Mouse (Mus musculus) heart, adult 11 months (tissue): ENCODE data around the gene Cers6.
A peak's percentile ranks its signal among the peaks of the same experiment; 100 is the strongest.

Experiments
- DNase-seq: peaks from one replicate; pipeline ENCODE4 v3.0.0; 2022

The Cers6 gene

DNA sequence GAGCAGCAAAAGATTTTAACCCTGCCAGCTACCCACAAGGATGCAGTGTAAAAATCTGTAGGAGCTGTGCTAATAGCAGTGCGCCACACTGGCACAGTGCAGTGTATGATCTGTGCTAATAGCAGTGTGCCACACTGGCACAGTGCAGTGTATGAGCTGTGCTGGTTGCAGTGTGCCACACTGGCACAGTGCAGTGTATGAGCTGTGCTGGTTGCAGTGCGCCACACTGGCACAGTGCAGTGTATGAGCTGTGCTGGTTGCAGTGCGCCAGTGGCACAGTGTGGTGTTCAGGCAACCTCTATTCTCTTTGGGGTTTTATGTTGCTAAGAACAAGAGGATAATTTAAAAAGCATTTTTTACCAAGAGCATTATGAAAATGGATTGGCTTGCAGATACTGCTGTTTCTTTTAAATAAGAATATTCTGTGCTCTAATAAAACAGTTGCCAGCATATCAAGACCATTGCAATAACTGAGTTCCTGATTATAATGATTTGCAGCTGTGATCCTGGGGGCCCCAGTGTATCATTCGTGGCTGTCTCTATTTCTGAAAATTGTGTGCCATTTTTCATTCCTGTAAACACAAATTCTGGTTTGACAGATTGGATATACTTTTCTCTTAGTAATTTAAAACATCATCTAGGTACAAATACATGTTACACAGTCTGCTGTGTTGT lies 159.5 kb downstream of the Cers6 start:
- no peak for DNase-seq

DNA sequence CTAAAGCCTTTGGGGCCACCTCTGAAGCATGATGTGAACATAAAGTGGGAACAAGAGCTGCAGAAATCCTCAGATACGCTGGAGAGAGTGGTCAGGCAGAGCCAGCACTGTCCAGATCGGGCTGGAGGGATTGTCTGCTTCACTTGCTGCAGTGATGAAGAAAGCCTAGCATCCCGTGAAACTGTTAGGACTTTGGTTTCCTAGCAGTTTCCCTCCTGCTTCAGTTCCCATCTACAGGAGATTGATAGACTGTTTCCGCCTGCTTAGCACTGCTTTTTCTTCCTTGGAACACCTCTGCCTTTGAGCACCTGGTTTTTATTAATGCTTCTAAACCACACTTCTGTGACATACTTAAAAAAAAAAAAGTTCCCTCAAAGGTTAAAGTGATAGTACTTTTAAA lies 160.3 kb downstream of the Cers6 start:
- no peak for DNase-seq

DNA sequence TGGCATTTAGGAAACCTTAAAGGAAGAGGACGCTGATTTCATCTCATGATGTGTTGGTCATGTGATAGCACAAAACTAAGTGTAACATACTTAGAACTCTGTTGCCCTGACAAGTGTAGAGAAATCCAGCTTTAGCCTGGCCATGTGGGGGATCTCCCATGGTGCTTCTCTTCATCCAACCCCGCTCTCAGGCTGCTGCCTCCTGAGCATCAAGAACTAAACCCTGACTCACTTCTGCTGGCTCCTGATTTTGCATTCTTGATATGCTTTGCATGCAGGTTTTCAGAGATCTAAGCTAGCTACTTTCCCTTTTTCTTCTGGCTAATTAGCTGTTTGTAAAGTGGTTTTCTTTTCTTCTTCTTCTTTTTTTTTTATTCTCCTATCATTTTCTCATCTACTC lies 163.6 kb downstream of the Cers6 start:
- DNase-seq: no peak

DNA sequence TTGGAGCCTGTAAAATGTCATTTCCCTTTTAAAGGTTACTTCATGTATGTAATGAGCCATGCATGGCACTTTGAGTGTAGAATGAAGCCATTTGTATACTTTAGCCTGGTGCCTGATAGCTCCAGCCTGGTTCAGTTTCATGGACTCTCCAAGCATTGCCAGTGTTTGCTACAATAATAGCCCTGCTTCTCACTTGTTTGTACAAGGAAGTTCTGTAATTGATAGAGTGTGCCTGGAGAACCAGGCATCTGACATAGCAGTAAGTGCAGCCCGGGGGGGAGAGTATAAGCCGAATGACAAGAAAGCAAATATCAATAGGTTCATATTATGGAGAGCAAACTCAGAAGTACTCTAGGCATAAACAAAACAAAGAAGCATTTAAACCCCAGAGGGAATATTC lies 171.3 kb downstream of the Cers6 start:
- peak; percentile 4 for DNase-seq

DNA sequence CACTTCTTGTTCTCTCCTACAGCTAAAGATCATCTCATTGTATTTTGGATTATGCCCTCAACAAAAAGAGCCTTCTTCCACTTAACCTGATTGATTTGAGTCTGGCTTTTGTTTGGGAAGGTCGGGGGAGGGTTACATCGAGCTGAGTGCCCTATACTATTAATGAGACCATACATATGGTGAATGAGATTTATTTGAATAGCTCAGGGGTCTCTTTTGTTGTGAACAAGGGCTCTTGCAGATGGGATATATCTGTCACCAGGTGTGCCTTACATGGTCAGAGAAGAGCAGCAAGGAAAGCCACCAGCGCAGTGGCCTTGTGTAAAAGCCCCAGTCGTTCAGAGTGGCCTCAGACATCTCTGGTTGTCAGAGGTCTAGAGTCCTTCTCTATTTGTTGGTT lies 174.2 kb downstream of the Cers6 start:
- peak; percentile 11 for DNase-seq

DNA sequence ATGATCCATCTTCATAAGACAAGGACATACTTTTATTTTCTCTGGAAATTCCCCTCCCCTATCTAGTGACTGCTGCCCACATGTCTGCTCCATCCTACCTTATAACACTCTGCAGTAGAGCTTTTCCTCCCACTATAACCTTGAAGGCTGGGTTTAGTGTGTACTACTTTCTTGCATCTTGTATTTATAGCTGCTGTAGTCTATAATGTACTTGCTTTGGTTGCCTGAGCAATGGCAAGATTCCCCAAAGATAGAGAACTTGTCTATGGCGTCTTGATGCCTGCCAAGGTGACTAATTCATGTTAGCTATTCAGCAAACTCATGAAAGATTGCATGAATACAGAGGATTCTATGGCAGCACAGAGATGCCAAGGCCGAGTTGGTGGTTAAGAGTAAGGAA lies 176.1 kb downstream of the Cers6 start:
- DNase-seq: peak; percentile 27

DNA sequence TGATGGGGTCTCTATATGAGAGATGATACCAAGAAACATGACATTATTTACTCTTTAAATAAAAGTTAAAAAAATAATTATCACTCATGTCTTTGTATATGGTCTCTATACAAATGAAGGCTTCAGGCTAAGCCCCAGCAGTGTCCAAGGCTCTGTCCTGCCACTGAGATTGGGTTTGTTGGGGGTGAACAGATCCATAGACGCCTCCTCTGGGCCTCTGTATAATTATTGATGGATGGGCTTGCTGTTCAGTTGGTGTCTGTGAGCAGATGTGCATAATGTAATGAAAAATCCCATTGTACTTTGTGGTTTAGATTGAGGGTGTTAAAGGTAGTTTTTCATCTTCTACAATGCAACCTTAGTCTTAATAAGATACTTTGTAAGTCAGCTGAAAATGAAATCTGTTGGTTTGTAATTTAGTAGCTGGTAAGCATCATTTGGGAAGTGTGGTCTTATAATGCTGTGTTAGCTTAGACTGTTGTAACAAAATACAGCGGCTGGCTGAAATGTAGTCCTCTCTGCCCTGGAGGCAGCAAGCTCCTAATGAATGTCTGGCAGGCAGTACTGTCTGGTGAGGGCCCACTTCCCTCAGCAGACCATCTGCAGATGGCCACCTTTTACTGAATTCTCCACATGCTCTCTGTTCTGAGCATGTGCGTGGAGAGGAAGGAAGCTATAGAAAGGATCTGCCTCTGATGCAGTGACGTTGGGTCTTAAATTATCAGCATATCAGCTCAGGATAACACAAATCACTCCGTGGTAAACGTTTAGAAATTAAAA lies 181.3 kb downstream of the Cers6 start:
- peak; percentile 54 for DNase-seq

DNA sequence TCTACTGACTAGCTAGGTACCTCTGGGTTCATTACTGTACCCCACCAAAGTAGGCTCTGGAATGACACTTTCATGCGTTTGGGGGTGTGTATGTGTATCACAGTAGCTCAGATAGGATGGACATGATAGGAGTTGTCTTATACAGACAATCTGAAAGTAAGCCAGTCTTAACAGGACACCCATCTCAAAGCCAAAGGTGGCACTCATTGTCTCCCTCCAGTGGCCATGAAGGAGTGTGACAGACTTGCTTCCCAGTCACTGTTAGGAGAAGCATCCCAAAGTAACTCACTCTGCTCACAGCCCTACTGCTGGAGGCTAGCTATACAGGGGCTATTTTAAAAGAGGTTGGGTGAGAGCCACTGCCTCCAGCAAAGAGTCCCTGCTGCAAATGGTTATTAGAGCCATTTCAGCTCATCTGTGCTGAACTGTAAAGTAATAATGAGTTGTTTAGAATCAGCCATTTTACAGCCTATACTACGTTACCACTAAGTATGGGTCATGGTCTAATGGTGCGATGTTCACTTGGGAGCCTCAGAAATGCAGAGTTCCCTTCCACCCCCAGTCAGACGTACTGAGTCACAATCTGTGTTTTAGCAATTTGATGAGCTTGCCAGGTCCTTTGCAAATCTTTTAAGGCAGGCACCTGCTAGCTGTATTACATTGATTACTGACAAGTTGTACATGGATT lies 182.3 kb downstream of the Cers6 start:
- peak; percentile 85 for DNase-seq

DNA sequence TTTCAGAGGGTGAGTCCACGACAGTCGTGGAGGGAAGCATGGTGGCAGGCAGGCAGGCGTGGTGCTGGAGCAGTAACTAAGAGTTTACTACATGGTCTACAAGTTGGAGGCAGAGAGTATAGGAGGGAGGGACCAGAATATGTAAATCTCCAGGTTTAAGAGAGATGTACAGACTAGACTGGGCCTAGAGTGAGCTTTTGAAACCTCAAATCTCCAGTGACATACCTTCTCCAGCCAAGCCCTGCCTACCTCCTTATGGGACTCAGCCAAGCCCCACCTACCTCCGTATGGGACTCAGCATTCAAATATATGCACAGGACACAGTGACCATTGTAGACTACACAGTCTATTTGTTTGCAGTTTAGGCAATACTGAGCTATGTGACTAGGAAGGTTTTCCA lies 184.7 kb downstream of the Cers6 start:
- peak; percentile 43 for DNase-seq

DNA sequence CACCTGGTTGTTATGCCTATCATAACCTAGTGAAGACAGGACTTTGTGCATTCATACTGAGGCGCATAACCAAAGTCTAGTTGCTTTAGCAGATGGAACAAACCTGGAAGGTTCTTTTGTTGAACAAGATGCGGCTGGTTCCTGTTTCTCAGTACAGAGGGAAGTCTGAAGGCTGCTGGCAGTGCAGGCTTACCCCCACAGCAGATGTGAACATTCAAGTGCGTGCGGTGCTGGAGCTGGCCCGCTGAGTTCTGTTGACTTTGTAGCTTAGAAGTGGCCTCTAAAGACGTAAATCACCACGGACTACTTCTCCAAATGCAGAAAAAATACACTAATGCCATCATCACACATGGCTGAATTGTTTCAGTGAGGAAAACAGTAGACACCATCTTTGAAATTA lies 186.1 kb downstream of the Cers6 start:
- DNase-seq: peak; percentile 62

DNA sequence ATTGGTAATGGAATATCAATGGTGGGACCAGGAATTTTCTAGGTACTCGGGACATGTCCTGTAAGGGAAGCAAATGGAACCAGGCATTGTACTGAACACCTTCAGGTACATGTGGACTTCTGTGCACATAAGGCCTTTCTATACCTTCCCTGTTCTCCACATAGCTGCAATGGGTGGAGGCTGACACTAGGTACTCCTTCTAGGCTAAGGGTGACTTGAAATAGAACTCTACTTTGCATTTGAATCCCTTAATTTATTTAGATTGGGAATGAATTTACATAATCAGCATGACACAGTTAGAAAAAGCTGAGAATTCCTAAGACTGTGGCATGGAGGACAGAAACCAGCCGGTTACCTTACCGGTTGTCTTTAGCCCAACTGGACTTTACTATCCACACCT lies 186.6 kb downstream of the Cers6 start:
- DNase-seq: peak; percentile 43

DNA sequence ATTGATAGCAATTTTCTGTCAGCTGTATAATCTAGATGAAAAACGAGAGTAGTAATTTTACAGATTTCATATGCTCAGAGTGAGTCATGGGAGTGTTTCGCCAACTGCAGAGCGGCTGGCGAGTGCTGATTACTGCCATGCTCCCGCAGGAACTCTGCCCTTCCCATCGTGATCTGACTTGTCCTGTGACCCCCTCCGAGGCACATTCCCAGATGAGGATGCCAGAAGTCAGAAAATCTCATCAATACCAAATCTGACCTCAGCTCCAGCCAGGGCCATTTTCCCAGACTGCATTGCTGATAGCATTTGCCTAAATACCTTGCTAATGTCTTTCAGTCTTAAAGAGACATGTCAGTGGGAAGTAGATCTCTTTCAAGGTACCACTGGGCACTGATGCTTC lies 187.9 kb downstream of the Cers6 start:
- DNase-seq: peak; percentile 36

DNA sequence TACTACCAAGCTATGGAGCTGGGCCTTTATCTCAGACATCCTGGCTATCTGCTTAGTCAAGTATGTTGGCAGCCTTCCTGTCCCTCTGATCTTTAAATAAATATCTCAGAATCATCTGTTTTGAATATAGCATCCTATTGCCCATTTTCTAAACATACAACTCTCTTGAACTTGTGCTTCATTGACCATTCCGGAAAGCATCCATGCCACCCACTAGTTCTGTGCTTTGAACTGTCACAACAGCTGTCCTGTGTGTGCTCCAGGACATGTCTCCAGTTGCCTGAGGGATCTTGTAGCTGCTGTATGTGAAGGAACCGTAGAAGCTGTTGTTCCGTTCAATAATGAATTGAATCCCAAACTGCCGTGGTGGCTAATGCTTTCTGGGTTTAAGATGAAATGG lies 188.9 kb downstream of the Cers6 start:
- DNase-seq: peak; percentile 55

DNA sequence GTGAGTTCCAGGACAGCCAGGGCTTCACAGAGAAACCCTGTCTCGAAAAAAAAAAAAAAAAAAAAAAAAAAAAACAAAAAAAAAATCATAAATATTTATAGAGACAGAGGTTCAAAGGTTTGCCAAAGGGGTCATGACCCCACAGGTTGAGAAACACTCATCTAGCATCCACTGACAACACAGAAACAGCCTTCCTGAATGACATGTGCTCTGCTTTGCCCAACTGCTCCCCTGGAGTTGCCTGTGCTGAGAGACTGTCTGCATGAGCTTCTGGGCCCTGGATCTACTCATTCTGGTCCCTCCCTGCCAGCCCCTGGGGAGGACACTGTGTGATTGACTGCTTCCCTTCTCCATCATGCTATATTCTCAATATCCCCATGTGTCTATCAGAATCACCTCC lies 190.4 kb downstream of the Cers6 start:
- peak; percentile 79 for DNase-seq

DNA sequence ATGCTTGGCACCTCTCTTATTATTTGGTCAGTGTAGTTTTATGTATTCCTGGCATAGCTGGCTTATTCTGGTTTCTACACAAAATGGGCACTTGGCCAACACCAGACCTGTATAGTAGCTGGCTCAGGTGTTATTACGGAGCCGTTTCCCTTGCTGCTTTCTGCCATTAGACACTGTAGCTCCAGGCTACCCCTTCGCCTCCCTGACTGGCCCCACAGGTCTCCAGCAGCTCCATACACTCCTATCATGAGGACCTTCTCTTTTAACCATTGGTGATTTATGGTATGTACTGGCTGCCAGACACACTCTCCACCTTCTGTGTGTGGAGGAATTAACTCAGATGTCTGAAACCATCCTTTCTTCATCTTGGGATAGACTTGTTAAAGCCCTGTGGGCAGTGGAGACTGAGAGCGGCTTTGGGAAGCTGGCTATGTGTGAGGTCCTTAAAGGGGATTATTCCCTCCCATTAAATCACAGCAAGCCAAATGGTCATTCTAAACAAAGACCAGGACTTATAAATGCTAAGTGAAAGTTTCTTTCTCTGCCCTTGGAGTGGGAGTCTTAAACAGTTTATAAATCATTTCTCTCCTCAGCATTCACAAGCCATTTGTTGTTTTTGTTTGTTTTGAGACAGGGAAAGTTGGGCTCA lies 192.1 kb downstream of the Cers6 start:
- peak; percentile 73 for DNase-seq

DNA sequence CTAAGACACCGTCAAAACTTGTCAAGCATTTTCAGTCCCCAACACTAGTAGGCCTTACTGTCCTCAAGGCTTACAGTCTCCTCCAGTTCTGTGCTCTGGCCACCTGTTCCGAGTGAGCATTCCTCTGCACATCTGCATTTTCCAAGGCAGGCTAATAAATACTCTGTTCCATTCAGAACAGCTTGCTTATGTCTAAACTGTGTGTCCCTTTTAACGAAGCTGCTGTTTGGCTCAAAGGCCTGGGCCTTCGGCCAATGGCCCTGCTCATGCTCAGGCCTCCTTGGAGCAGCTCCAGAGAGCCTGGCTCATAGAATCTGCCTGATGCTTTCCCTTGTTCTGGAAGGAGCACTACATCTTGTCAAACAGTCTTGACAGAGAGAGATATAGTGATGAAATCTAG lies 193.0 kb downstream of the Cers6 start:
- DNase-seq: peak; percentile 99

DNA sequence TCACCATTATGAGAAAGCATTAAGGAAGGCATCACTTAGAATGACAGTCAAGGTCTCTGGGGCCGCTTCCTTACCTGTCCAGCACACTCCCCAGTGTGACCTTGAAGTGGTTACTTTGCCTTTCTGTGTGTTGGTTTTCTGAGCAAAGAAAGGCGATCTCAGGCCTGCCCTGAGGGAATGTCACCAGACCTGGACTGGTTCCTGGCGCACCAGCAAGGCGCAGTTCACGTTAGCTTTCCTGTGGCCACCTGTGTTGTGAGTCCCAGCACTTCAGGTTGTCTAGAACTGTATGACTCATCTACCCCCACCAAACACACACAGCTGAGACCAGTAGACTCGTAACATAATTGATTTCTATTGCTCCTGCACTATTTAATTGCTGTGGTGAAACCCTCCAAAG lies 193.9 kb downstream of the Cers6 start:
- DNase-seq: peak; percentile 54

DNA sequence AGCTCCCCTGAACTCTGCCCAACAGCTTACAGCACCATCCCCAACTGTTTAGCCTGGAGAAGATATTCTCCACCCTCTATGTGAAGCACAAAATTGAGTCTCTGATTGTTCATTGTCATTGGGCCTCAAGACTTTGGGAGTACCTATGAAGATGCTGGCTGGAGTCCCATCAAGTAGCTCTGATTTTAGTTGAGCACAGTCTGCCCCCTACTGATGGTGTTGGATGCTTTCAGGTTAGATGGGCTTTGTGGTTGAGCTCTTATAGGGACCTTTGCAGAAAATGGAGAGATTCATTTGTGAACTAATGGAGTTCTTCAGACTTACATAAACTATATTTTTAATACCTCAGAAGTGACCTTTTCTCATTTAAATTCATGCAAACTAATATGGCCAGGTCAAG lies 200.1 kb downstream of the Cers6 start:
- peak; percentile 49 for DNase-seq

DNA sequence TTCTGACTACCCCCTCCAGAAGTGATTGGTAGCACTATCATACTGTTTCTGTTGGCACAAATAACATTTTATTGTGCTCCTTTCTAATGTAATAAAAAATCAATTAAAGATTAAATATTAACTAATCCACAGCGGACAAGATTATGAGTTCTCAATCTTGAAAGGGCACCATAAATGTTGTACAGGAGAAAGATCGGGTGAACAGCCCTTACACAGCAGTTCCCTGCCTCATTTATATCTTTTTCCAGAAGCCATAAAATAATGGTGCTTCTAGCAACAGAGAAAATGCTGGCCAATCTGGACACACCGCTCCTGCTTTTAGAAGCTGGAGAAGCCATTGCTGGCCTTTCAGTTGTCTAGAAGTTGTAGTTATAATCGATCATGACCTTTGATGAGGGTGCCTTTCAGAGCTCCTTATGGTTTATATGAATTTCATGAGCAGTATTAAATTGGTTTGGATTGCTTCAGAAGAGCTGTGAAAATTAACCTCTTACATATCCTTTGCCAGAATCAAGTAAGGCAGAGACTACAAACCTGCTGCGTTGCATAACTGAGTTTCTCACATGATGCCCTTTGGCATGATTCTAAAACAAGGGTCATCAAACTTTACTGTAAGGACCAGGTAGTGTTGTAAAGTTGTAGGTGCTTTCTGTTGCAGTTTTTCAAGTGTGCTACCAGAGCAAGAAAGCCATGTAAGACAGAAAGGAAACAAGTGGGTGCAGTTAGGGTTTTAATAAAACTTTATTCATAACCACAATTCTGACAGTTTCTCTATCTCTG lies 200.9 kb downstream of the Cers6 start:
- DNase-seq: peak; percentile 13

DNA sequence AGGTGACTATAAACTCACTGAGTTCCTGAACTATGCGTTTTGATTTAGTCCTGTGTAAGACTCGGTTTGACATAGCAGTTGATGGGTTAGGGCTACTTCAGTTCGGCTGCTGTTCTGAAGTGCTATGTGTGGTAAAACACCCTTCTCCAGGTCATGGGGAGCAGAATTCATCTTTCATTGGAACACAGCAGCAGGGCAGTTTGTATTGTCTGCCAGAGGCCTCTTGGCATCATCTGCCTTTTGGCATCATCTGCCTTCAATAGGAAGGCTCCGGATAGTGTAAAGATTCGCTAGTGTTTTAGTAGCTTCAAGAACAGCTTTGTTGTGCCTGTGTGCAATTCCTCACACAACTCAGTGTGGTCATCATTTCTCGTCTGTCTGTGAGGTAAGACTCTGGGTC lies 203.5 kb downstream of the Cers6 start:
- peak; percentile 73 for DNase-seq

DNA sequence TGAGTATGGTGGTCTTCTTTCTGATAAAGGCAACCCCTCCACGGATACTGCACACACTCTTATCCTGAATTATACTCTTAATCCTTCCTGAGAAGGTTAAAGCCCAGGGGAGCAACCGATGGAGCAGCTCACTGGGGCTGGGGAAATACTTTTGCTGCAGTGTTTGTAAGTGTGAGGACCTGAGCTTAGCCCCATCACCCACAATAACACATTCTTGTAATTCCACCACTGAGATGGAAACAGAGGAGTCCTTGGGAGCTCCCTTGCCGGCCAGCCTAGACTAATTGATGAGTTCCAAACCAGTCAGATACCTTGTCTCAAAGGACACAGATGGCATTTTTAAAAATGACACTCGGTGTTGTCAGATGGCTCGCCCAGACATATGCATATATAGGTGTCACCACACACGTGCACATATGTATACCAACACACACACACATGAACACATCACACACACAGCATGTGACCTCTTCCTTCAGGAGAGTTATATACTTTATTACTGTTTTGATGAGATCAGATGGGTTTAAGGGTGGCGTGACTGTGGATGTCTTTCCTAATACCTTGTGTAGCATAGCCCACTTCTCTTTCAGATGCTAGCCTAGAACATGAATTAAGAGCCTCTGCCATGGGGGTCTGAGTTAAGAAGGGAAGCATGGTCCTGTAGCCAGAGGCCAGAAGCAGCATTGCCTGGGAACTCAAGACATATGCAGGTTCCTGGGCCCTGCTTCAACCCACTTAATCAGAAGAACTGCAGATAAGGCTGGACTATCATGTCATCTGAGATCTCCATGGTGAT lies 210.4 kb downstream of the Cers6 start:
- peak; percentile 81 for DNase-seq

DNA sequence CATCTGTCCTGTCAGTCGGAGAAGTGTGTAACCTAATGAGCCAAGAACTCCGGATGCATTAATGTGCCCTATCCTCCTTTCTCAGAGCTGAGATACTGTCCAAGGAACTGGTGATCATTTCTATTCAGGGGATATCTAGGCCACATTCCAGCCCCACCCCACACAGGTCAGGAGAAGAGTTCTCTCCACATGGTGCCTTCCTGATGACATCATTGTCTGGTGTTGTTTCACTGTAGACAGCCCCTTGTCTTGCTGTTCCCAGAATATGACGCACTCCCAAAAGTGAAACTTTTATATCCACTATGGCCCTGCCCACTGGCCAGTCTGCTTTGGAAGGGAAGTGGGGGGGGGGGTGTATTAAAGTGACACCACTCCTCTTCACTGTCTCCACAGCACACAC lies 215.9 kb downstream of the Cers6 start:
- peak; percentile 95 for DNase-seq
